Mouse (Mus musculus) lung, postnatal 0 days (tissue): ENCODE measurements at regions not wholly inside any gene's neighbourhood (a gene's known extent, or its start where the extent isn't known, plus 50 kb on each side); places are given as distances from the start of the nearest gene placed in this dataset.

ENCODE experiments used
- CTCF ChIP-seq: IDR thresholded peaks from 2 replicates; pipeline ENCODE4 v1.5.1; 2016; ENCODE audit warnings: antibody characterized with exemption, mild to moderate bottlenecking
- EP300 ChIP-seq: IDR thresholded peaks from 2 replicates; pipeline ENCODE4 v1.6.1; 2016; ENCODE audit warnings: antibody characterized with exemption, mild to moderate bottlenecking, control low read depth

DNA sequence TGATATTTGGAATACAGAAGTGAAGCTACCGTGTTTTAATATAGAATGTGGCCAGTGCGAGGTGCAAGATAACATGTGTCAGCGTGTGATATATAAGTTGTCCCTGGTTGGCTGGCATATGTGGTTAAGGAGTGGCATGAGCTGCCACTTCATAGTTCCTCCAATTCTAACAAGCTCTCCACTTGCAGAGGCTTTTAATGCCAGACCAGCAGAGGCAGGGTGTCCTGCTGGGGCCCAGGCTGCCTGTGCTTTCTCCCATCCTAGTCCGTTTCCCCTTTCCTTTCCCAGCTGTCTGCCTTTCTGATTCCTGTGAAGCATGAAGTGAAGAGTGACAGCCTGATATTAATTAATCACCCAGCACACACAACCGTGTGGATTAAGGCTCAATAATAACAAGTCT is 73.7 kb upstream of the Bcl6 start:
- TF ChIP-seq CTCF (no peak), EP300 (no peak)
